Mouse (Mus musculus): ENCODE results near the gene Vmn1r53.
"Not testable (repeated sequence)": the region's sequence is repeated elsewhere in the genome, so short reads cannot be mapped to it uniquely, and the experiment has no call there.

The Vmn1r53 gene

GRCm38 (mm10) chr6:90224338-90224737, at the start of gene Vmn1r53:
Vmn1r53 (minus strand) TSS chr6:90224438.
- no peak for DNase-seq

GRCm38 (mm10) chr6:90246000-90246399, 21.8 kb upstream of the Vmn1r53 start, which contains the start of gene Vmn1r54:
Vmn1r54 (plus strand) TSS chr6:90246300.
- DNase-seq: no peak

- DNase-seq: no peak
Observed at GRCm38 (mm10) chr6:90244019-90244418, 19.8 kb upstream of the Vmn1r53 start.

GRCm38 (mm10) chr6:90232681-90233080, 8.4 kb upstream of the Vmn1r53 start:
- DNase-seq: no peak

GRCm38 (mm10) chr6:90232114-90232513, 7.9 kb upstream of the Vmn1r53 start:
- DNase-seq: not testable (repeated sequence)

- not testable (repeated sequence) for DNase-seq
Observed at GRCm38 (mm10) chr6:90202493-90202892, 21.7 kb downstream of the Vmn1r53 start, which contains the start of gene V1ra8. V1ra8 (plus strand) TSS chr6:90202793.

- DNase-seq: no peak
Observed at GRCm38 (mm10) chr6:90174508-90174907, 49.7 kb downstream of the Vmn1r53 start, which contains the start of gene Vmn1r52. Vmn1r52 (plus strand) TSS chr6:90174808.
